Mouse (Mus musculus): Measurements from ENCODE around the gene Fgfr2. TPM values are rescaled to one million over a fixed set of nuclear protein-coding genes. Genes with fewer than 3 reads are reported as not detected.

Gene Fgfr2
- polyA plus RNA-seq, 1 experiment from 2014 or later: 106 TPM

GRCm38 (mm10) chr7:130222633-130223354 lies 2900.4 kb downstream of the Fgfr2 start:
- H3K4me1 ChIP-seq (ENCODE audit: control insufficient read depth, insufficient read depth, low read length): peaks cover 8% of the 10 kb centered on the region; the same call in 1 of the 2 replicates
- no peak overlapping the region for H3K9ac ChIP-seq (ENCODE audit: low read depth, low read length)
- no peaks in the 10 kb centered on the region for H3K27me3 ChIP-seq (replicated peaks; ENCODE audit: control insufficient read depth, insufficient read depth, low read length)
- DNase-seq (ENCODE audit: low spot score): no peak
- no peak overlapping the region for H3K4me3 ChIP-seq (ENCODE audit: low read depth, low read length)
- H3K9me3 ChIP-seq (ENCODE audit: control insufficient read depth, low read length): no peaks in the 10 kb centered on the region
- ATAC-seq (ENCODE audit: low read depth): peak; percentile 28; the same call in 1 of the 2 replicates
- WGBS: 69% methylated on average over 8 of the region's 8 CpGs
- H3K27ac ChIP-seq (replicated peaks; ENCODE audit: low read depth, low read length): no peak overlapping the region; the same call in 1 of the 2 replicates
- no peak overlapping the region for H3K4me2 ChIP-seq (ENCODE audit: low read depth, low read length)
- peaks cover 21% of the 10 kb centered on the region for H3K36me3 ChIP-seq (ENCODE audit: control insufficient read depth, insufficient read depth, low read length)

GRCm38 (mm10) chr7:130221661-130222387 lies 2901.3 kb downstream of the Fgfr2 start:
- H3K4me3 ChIP-seq (ENCODE audit: low read depth, low read length): no peak overlapping the region
- no peaks in the 10 kb centered on the region for H3K9me3 ChIP-seq (ENCODE audit: control insufficient read depth, low read length)
- H3K4me1 ChIP-seq (ENCODE audit: control insufficient read depth, insufficient read depth, low read length): 0 out of 2 replicates have a peak, but pooled peaks cover 5% of the 10 kb centered on the region
- no peaks in the 10 kb centered on the region for H3K27me3 ChIP-seq (replicated peaks; ENCODE audit: control insufficient read depth, insufficient read depth, low read length)
- H3K9ac ChIP-seq (ENCODE audit: low read depth, low read length): no peak overlapping the region
- H3K27ac ChIP-seq (replicated peaks; ENCODE audit: low read depth, low read length): no peak overlapping the region
- no peak for DNase-seq (ENCODE audit: low spot score)
- 71% methylated on average over 17 of the region's 17 CpGs for WGBS
- H3K36me3 ChIP-seq (ENCODE audit: control insufficient read depth, insufficient read depth, low read length): peaks cover 21% of the 10 kb centered on the region
- ATAC-seq (ENCODE audit: low read depth): no peak
- H3K4me2 ChIP-seq (ENCODE audit: low read depth, low read length): no peak overlapping the region

GRCm38 (mm10) chr7:130220627-130221026 lies 2902.5 kb downstream of the Fgfr2 start:
- Histone ChIP-seq H3K27ac (replicated peaks; ENCODE audit: low read depth, low read length) (no peak overlapping the region), H3K36me3 (ENCODE audit: control insufficient read depth, insufficient read depth, low read length) (peaks cover 13% of the 10 kb centered on the region; the same call in 1 of the 2 replicates), H3K27me3 (replicated peaks; ENCODE audit: control insufficient read depth, insufficient read depth, low read length) (no peaks in the 10 kb centered on the region), H3K4me3 (ENCODE audit: low read depth, low read length) (no peak overlapping the region), H3K4me1 (ENCODE audit: control insufficient read depth, insufficient read depth, low read length) (peaks cover 10% of the 10 kb centered on the region; the same call in 1 of the 2 replicates), H3K4me2 (ENCODE audit: low read depth, low read length) (no peak overlapping the region), H3K9me3 (ENCODE audit: control insufficient read depth, low read length) (no peaks in the 10 kb centered on the region), H3K9ac (ENCODE audit: low read depth, low read length) (no peak overlapping the region)
- WGBS: 67% methylated on average over 4 of the region's 4 CpGs
- DNase-seq (ENCODE audit: low spot score) (no peak), ATAC-seq (ENCODE audit: low read depth) (no peak)

GRCm38 (mm10) chr7:130219844-130220243 lies 2903.3 kb downstream of the Fgfr2 start:
- no peak for ATAC-seq (ENCODE audit: low read depth)
- Histone ChIP-seq H3K9me3 (ENCODE audit: control insufficient read depth, low read length) (no peaks in the 10 kb centered on the region), H3K27ac (replicated peaks; ENCODE audit: low read depth, low read length) (no peak overlapping the region), H3K9ac (ENCODE audit: low read depth, low read length) (no peak overlapping the region), H3K36me3 (ENCODE audit: control insufficient read depth, insufficient read depth, low read length) (peaks cover 13% of the 10 kb centered on the region; the same call in 1 of the 2 replicates), H3K27me3 (replicated peaks; ENCODE audit: control insufficient read depth, insufficient read depth, low read length) (no peaks in the 10 kb centered on the region), H3K4me2 (ENCODE audit: low read depth, low read length) (no peak overlapping the region), H3K4me3 (ENCODE audit: low read depth, low read length) (no peak overlapping the region), H3K4me1 (ENCODE audit: control insufficient read depth, insufficient read depth, low read length) (peaks cover 15% of the 10 kb centered on the region; the same call in 1 of the 2 replicates)
- WGBS: 82% methylated on average over 4 of the region's 4 CpGs
- no peak for DNase-seq (ENCODE audit: low spot score)

- Histone ChIP-seq H3K4me3 (ENCODE audit: low read depth, low read length) (no peak overlapping the region), H3K27me3 (replicated peaks; ENCODE audit: control insufficient read depth, insufficient read depth, low read length) (no peaks in the 10 kb centered on the region), H3K9me3 (ENCODE audit: control insufficient read depth, low read length) (no peaks in the 10 kb centered on the region), H3K36me3 (ENCODE audit: control insufficient read depth, insufficient read depth, low read length) (peaks cover 32% of the 10 kb centered on the region), H3K4me1 (ENCODE audit: control insufficient read depth, insufficient read depth, low read length) (peaks cover 12% of the 10 kb centered on the region; the same call in 1 of the 2 replicates), H3K9ac (ENCODE audit: low read depth, low read length) (no peak overlapping the region), H3K27ac (replicated peaks; ENCODE audit: low read depth, low read length) (no peak overlapping the region), H3K4me2 (ENCODE audit: low read depth, low read length) (no peak overlapping the region)
- ATAC-seq (ENCODE audit: low read depth) (no peak), DNase-seq (ENCODE audit: low spot score) (no peak)
- 38% methylated on average over 4 of the region's 4 CpGs for WGBS
These were observed 2906.9 kb downstream of the Fgfr2 start for GRCm38 (mm10) chr7:130216272-130216671.

- peak; percentile 88 for ATAC-seq (ENCODE audit: low read depth)
- peak; percentile 92 for DNase-seq (ENCODE audit: low spot score)
- Histone ChIP-seq H3K27ac (replicated peaks; ENCODE audit: low read depth, low read length) (peak overlapping the region; percentile 66), H3K36me3 (ENCODE audit: control insufficient read depth, insufficient read depth, low read length) (peaks cover 32% of the 10 kb centered on the region), H3K4me1 (ENCODE audit: control insufficient read depth, insufficient read depth, low read length) (peaks cover 15% of the 10 kb centered on the region; the same call in 1 of the 2 replicates), H3K9me3 (ENCODE audit: control insufficient read depth, low read length) (no peaks in the 10 kb centered on the region), H3K4me2 (ENCODE audit: low read depth, low read length) (no peak overlapping the region), H3K27me3 (replicated peaks; ENCODE audit: control insufficient read depth, insufficient read depth, low read length) (no peaks in the 10 kb centered on the region), H3K4me3 (ENCODE audit: low read depth, low read length) (no peak overlapping the region), H3K9ac (ENCODE audit: low read depth, low read length) (no peak overlapping the region)
- 45% methylated on average over 21 of the region's 21 CpGs for WGBS
These were observed 2907.6 kb downstream of the Fgfr2 start for GRCm38 (mm10) chr7:130215348-130216252.

- no peak for DNase-seq (ENCODE audit: low spot score)
- Histone ChIP-seq H3K9ac (ENCODE audit: low read depth, low read length) (no peak overlapping the region), H3K4me2 (ENCODE audit: low read depth, low read length) (no peak overlapping the region), H3K36me3 (ENCODE audit: control insufficient read depth, insufficient read depth, low read length) (peaks cover 29% of the 10 kb centered on the region), H3K4me1 (ENCODE audit: control insufficient read depth, insufficient read depth, low read length) (peaks cover 15% of the 10 kb centered on the region), H3K9me3 (ENCODE audit: control insufficient read depth, low read length) (no peaks in the 10 kb centered on the region), H3K4me3 (ENCODE audit: low read depth, low read length) (no peak overlapping the region), H3K27me3 (replicated peaks; ENCODE audit: control insufficient read depth, insufficient read depth, low read length) (no peaks in the 10 kb centered on the region), H3K27ac (replicated peaks; ENCODE audit: low read depth, low read length) (no peak overlapping the region)
- 83% methylated on average over 5 of the region's 5 CpGs for WGBS
- no peak for ATAC-seq (ENCODE audit: low read depth)
These were observed 2910.0 kb downstream of the Fgfr2 start for GRCm38 (mm10) chr7:130213156-130213555.

GRCm38 (mm10) chr7:130211411-130211810 lies 2911.7 kb downstream of the Fgfr2 start:
- no peak overlapping the region for H3K4me2 ChIP-seq (ENCODE audit: low read depth, low read length)
- no peak overlapping the region for H3K4me3 ChIP-seq (ENCODE audit: low read depth, low read length)
- no peak for DNase-seq (ENCODE audit: low spot score)
- peaks cover 29% of the 10 kb centered on the region for H3K4me1 ChIP-seq (ENCODE audit: control insufficient read depth, insufficient read depth, low read length)
- WGBS: 68% methylated on average over 5 of the region's 5 CpGs
- H3K36me3 ChIP-seq (ENCODE audit: control insufficient read depth, insufficient read depth, low read length): peaks cover 24% of the 10 kb centered on the region
- no peak overlapping the region for H3K9ac ChIP-seq (ENCODE audit: low read depth, low read length)
- no peaks in the 10 kb centered on the region for H3K9me3 ChIP-seq (ENCODE audit: control insufficient read depth, low read length)
- H3K27ac ChIP-seq (replicated peaks; ENCODE audit: low read depth, low read length): no peak overlapping the region
- ATAC-seq (ENCODE audit: low read depth): no peak
- H3K27me3 ChIP-seq (replicated peaks; ENCODE audit: control insufficient read depth, insufficient read depth, low read length): no peaks in the 10 kb centered on the region
